Mouse (Mus musculus) yolk sac, embryonic 10.5 days (tissue): ENCODE measurements around the gene Slc45a2.
A peak's percentile ranks its signal among the peaks of the same experiment; 100 is the strongest.

Source experiments
- DNase-seq: peaks from one replicate; pipeline ENCODE4 v3.0.0-alpha.2; 2017; ENCODE audit warnings: low spot score

Gene Slc45a2

GRCm38 (mm10) chr15:11004646-11005045 lies 4.1 kb downstream of the Slc45a2 start:
- no peak for DNase-seq

GRCm38 (mm10) chr15:11008756-11009155 lies 8.2 kb downstream of the Slc45a2 start:
- DNase-seq, result no peak

DNA sequence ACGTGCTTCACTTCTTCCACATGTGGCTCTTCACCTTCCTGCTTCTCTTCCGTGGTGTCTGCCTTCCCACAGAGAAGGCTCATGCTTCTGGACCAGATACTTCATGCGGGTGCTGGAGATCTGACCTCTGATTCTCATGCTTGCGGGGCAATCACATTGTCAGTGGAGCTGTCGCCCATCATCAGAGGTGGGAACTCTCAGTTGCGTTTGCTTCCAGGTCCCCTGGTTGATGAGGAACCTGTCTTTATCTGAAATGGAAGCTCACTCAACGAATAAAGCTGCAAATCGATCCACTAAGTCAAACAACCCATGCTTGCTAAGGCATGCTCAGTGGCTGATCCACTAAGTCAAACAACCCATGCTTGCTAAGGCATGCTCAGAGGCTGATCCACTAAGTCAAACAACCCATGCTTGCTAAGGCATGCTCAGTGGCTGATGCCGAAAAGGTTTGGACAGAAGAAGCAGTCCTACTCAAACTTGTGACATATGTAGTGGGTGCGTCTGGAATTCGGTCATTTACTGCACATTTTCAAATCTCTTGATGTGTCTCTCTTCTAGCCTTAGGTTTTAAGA lies 10.5 kb downstream of the Slc45a2 start:
- DNase-seq, result no peak

- no peak for DNase-seq
Observed at GRCm38 (mm10) chr15:11014931-11015330, 14.4 kb downstream of the Slc45a2 start.

DNA sequence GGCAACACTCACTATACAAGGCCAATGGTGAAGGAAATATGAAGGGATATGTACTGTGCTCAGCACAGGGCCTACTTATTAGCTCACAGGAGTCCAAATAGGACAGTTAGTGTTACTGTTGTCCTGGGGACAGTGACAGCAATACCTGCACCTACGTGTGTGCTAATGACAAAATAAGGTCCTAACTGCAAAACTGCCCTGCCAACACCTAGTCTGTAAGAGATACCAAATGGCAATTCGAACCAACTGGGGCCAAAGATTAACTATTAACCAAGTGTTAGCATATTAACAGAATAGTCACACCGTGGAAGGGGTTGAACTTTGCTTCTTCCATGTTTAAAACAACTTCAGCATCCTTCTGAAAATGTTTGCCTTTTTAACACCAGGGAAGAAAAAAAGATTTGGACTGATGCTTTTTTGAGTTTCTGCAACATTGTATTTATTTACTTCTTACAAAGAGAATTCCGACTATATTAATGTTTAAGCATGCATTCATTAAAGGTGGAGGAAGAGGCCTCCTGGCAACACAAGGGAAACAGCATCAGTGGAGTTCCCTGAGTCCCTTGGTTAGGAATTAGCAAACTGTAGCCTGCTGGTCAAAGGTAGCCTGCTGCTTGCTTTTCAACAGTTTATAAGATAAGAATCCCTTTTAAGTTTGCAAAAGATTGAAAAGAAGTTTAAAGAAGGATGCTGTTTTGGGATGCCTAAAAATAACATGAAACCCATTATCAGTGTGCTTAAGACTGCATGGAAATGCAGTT lies 26.5 kb downstream of the Slc45a2 start:
- peak; percentile 61 for DNase-seq

- no peak for DNase-seq
Observed at GRCm38 (mm10) chr15:11030188-11030587, 29.7 kb downstream of the Slc45a2 start.

GRCm38 (mm10) chr15:11035947-11036474 lies 35.5 kb downstream of the Slc45a2 start:
- no peak for DNase-seq

GRCm38 (mm10) chr15:11036535-11037375 lies 36.2 kb downstream of the Slc45a2 start:
- no peak for DNase-seq

DNA sequence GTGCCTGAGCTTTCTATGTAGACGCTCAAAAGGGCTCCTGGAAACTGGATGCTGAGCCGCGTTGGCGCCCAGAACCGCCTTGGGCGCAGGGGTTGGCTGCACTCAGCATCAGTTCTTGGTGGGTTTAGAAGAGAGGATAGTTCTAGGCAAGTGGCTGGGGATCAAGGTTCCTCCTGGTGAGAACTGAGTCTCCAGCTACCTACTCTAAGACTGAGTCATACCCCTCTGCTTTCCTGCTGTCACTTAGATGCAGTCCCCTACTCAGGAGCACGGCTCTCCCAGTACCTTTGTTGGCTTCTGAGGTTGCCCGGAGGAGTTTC lies 36.8 kb downstream of the Slc45a2 start:
- DNase-seq, result no peak

- DNase-seq, result no peak
Observed at GRCm38 (mm10) chr15:11037711-11038110, 37.2 kb downstream of the Slc45a2 start, which contains the start of gene Rxfp3. Gene Rxfp3, minus strand, starts transcription at chr15:11037991.

DNA sequence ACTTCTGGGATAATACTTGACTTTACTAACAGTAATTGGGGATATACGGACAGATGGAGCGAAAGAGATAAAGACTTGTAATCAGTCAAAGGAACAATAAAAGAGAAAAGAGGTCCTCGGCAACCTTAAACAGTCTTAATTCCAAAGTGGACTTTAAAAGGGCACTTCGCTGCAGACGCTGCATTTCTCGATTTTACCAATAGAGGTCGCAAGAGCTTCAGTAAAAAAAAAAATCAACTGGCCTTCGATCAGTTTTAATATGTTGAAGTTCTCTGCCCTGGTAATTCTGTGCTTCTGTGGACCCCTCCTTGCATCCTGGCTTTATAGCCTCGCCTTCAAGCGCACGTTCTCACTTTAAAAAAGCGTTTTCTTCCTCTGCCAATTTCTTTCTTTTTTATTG lies 38.0 kb downstream of the Slc45a2 start:
- DNase-seq, result peak; percentile 47

- no peak for DNase-seq
Observed at GRCm38 (mm10) chr15:11040067-11040466, 39.5 kb downstream of the Slc45a2 start.

- DNase-seq, result no peak
Observed at GRCm38 (mm10) chr15:11041229-11041628, 40.7 kb downstream of the Slc45a2 start.

DNA sequence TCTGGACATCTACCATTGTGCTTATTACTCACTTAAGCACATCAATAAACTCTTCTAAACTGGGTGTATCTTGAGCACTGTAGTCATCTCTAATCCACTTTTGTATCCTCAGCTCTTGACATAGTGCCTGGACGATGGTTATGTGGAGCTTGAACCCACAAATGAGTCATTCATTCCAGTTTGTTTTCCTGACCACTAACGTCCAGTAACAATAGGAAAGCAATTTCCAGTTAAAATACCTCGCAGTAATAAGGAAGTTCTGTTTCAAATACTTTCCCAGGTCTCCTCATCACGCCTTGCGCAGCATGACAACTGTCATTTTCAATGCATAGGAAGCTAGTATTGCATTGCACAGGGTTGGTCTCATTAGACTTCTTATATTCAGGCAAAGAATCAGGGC lies 42.3 kb downstream of the Slc45a2 start:
- no peak for DNase-seq

DNA sequence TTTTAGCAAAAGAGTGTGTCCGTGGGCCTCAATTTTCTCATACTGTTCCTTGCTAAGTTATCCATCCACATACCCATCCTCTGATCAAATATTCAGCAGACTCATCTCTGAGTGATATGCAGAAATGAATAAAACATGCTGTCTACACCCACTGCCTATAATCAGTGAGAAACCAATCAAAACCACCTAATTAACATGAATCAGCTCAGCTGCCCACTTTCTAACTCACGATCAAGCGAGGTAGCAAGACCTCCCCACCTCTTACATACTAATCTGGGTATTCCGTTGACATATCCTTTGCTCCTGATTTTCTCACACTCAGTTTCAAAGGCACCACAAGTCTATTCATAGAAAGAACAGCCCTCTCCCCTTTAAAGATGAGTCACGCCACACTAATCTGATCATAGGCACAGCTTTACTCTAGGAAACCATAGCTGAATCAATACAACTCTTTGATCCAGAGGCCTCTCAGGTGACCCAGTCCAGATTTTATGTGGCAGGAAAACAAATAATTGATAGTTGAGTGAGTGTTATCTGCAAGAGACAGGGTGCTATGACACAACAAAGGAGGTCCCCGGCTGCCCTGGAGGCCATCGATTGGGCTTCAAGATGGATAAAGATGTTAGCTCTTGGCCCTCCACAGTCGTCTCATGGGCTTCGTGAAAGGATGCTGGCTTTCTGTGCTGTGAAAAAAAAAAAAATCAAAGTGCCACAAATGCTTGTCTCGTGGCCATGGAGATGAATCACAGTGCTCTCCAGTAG lies 53.3 kb downstream of the Slc45a2 start:
- no peak for DNase-seq

GRCm38 (mm10) chr15:11054440-11055080 lies 54.0 kb downstream of the Slc45a2 start:
- no peak for DNase-seq

GRCm38 (mm10) chr15:11062903-11063302 lies 62.4 kb downstream of the Slc45a2 start:
- DNase-seq, result no peak

GRCm38 (mm10) chr15:11064160-11064557 lies 63.6 kb downstream of the Slc45a2 start:
- no peak for DNase-seq

DNA sequence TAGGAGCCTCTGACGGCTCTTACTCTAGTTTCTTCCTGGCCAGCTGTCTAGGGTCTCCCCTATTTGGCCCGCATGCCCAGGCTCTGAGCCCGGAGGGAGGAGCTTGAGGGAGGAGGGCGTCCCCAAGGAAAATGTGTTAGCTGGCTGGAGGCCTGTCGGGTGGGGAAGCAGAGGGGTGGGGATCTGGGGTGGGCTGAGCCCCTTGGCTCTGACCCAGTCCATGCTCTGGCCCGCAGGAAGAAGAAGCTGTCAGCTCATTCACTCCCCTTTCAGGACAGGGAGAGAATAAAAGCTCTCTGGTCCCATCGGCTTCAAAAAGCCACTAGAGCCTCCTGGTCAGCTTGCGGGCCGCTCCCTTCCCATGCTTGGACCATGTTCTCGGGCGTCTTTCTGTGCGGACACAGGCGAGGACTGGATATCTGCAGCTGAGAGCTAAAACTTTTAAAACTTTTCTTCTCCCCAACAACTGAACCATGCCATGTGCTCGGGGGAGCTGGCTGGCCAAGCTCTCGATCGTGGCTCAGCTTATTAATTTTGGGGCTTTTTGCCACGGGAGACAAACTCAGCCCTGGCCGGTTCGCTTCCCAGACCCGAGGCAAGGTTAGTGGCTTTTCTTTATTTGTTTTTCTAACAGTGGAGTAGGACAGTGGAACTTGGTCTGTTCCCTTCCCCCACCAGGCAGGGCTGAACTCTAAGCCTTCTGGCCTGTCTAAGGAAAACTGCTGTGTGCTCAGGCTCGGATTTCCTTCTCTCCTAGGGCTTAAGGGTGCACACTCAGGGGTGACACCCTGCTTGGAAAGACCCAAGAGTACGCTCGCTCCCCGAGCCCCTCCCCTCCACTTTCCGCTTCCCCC lies 64.3 kb downstream of the Slc45a2 start, which contains the start of gene Adamts12:
Adamts12 (plus strand) TSS at position 233 of the 854 bp plus-strand sequence.
- peak; percentile 73 for DNase-seq

DNA sequence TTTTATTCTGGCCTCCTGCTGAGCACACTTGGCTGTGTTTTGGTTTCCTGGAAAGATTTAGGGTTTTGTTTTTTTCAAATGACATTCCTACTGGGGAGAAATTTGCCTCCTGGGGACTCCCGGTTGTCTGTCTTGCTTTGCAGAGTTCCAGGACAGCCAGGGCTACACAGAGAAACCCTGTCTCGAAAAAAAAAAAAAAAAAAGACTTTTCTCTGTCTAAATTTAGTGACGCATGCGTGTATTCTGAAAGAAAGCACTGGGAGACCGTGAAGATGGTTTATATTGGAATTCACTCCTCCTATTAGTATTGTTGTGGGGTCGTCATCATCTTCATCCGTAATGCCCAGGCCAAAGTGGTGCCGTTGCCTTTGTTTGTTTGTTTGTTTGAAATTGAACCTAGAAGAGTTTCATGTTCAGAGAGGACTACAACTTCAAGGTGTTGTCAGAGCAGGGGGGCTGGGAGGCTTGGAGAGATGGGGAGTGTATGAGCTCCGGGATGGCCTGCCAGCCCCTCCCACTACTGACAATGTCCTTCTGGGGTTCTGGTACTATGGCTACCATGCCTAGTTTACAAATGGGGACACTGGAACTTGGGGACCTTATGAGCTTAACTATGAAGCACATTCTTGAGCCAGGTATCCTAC lies 65.1 kb downstream of the Slc45a2 start:
- DNase-seq, result no peak
